Mouse (Mus musculus) olfactory bulb, adult 2 months (tissue): ENCODE measurements around the gene Mbtps1.

Experiments used
- CTCF ChIP-seq: fragments of 200-500 bp; IDR thresholded peaks from 2 replicates; pipeline ENCODE4 v1.5.1; 2012; ENCODE audit warnings: low read depth, mild to moderate bottlenecking, low read length, moderate library complexity; ENCODE audit not compliant: insufficient read depth
- POLR2A ChIP-seq: fragments of 200-500 bp; IDR thresholded peaks from 2 replicates; pipeline ENCODE4 v1.6.1; 2012; ENCODE audit warnings: mild to moderate bottlenecking, low read depth, low read length, moderate library complexity; ENCODE audit not compliant: insufficient read depth

GRCm38 (mm10) chr8:119588844-119589243 lies 30.3 kb upstream of the Mbtps1 start:
- TF ChIP-seq CTCF: no peak
- no peak for TF ChIP-seq POLR2A
